Mouse (Mus musculus): Measurements from ENCODE around the gene Olfr1129. TPM values are rescaled to one million over a fixed set of nuclear protein-coding genes. Genes with fewer than 3 reads are reported as not detected.

The Olfr1129 gene
- polyA plus RNA-seq (2017; shearing (Covaris generic)) = not detected

GRCm38 (mm10) chr2:87573602-87574001 lies at the start of gene Olfr1129:
Olfr1129 (plus strand) TSS chr2:87573902.

GRCm38 (mm10) chr2:87531496-87531895 lies 42.2 kb upstream of the Olfr1129 start, which contains the start of gene Olfr153:
Olfr153 (plus strand) TSS chr2:87531796.

GRCm38 (mm10) chr2:87545442-87545841 lies 28.3 kb upstream of the Olfr1129 start, which contains the start of gene Olfr1128:
Olfr1128 (minus strand) TSS chr2:87545542.

GRCm38 (mm10) chr2:87605912-87606311 lies 32.2 kb downstream of the Olfr1129 start, which contains the start of gene Olfr1130:
Olfr1130 (plus strand) TSS chr2:87606212.

GRCm38 (mm10) chr2:87626804-87627203 lies 53.1 kb downstream of the Olfr1129 start, which contains the start of gene Olfr1131:
Olfr1131 (plus strand) TSS chr2:87627104.

Other genes starting within 250 kb of the Olfr1129 start
- not detected for gene Olfr1120, start 219.1 kb upstream of the Olfr1129 start, polyA plus RNA-seq (2017; shearing (Covaris generic))
- gene Olfr1121, start 204.0 kb upstream of the Olfr1129 start, polyA plus RNA-seq (2017; shearing (Covaris generic)) = 0.22 TPM
- 0.09 TPM for gene Olfr1122, start 188.1 kb upstream of the Olfr1129 start, polyA plus RNA-seq (2017; shearing (Covaris generic))
- not detected for gene Olfr1123, start 157.3 kb upstream of the Olfr1129 start, polyA plus RNA-seq (2017; shearing (Covaris generic))
- 0.32 TPM for gene Olfr1124, start 143.6 kb upstream of the Olfr1129 start, polyA plus RNA-seq (2017; shearing (Covaris generic))
- not detected for gene Olfr1126, start 119.9 kb upstream of the Olfr1129 start, polyA plus RNA-seq (2017; shearing (Covaris generic))
- gene Pramel7, start 76.8 kb upstream of the Olfr1129 start, polyA plus RNA-seq (2017; shearing (Covaris generic)) = not detected
- gene Pramel6, start 67.3 kb upstream of the Olfr1129 start, polyA plus RNA-seq (2017; shearing (Covaris generic)) = not detected
- gene Olfr153, start 42.1 kb upstream of the Olfr1129 start, polyA plus RNA-seq (2017; shearing (Covaris generic)) = not detected
- gene Olfr1128, start 28.4 kb upstream of the Olfr1129 start, polyA plus RNA-seq (2017; shearing (Covaris generic)) = not detected
- gene Olfr1130, start 32.3 kb downstream of the Olfr1129 start, polyA plus RNA-seq (2017; shearing (Covaris generic)) = not detected
- gene Olfr1131, start 53.2 kb downstream of the Olfr1129 start, polyA plus RNA-seq (2017; shearing (Covaris generic)) = not detected
- not detected for gene Olfr1132, start 63.6 kb downstream of the Olfr1129 start, polyA plus RNA-seq (2017; shearing (Covaris generic))
- not detected for gene Olfr1133, start 73.5 kb downstream of the Olfr1129 start, polyA plus RNA-seq (2017; shearing (Covaris generic))
- gene Olfr1134, start 84.6 kb downstream of the Olfr1129 start, polyA plus RNA-seq (2017; shearing (Covaris generic)) = not detected
- not detected for gene Olfr1135, start 99.8 kb downstream of the Olfr1129 start, polyA plus RNA-seq (2017; shearing (Covaris generic))
- not detected for gene Olfr1136, start 120.0 kb downstream of the Olfr1129 start, polyA plus RNA-seq (2017; shearing (Covaris generic))
- gene Olfr1137, start 139.3 kb downstream of the Olfr1129 start, polyA plus RNA-seq (2017; shearing (Covaris generic)) = not detected
- gene Olfr1138, start 166.1 kb downstream of the Olfr1129 start, polyA plus RNA-seq (2017; shearing (Covaris generic)) = not detected
- not detected for gene Olfr1140, start 169.8 kb downstream of the Olfr1129 start, polyA plus RNA-seq (2017; shearing (Covaris generic))
- gene Olfr1141, start 180.1 kb downstream of the Olfr1129 start, polyA plus RNA-seq (2017; shearing (Covaris generic)) = not detected
- not detected for gene Olfr152, start 205.6 kb downstream of the Olfr1129 start, polyA plus RNA-seq (2017; shearing (Covaris generic))
- not detected for gene Olfr1143, start 226.7 kb downstream of the Olfr1129 start, polyA plus RNA-seq (2017; shearing (Covaris generic))
- gene Olfr1145, start 235.9 kb downstream of the Olfr1129 start, polyA plus RNA-seq (2017; shearing (Covaris generic)) = not detected

Data from naive thymus-derived CD4-positive, alpha-beta T cell, adult 5 months (primary cell).